ENCODE assay signal across 8 mouse cellular contexts in the genomic region with DNA sequence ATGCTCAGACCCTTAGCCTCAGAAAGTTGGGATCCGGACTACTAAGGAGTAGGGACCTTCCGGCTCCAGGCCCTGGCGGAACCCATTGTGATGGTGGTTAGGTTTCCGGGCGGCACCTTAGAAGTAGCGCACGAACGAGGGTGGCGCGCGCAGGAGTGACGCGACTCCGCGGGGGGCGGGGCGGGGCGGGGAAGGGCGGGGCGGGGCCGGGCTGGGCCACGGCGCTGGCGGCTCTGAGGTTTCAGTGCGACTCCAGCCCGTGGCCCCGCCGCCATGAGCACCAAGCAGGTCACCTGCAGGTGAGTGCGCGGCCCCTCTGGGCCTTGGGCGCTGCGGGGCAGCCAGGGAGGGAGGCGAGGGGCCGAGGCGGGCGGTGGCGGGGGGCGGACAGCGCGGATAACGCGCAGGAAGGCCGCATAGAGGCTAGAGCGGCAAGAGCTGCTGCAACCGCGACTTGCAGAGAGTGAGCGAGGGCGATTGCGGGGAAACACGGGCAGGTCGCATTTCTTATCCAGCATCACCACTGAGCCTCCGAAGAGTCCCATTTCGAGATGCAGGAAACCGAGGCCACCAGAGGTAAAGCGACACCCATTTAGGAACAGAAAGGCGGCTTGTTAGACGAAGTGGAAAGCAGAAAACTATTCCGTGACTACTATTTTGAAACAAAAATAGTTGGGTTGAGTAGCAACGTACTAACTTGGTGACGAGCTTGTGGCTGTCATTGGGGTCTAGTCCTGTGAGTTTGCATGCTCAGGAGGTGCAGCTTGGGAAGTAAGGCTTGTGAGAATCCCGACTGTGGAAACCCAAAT. TPM values are rescaled to one million over a fixed set of nuclear protein-coding genes. Genes with fewer than 3 reads are reported as not detected.
A peak's percentile ranks its signal among the peaks of the same experiment; 100 is the strongest.
DNase-seq lines count a peak whose midpoint lies in the region; ATAC-seq lines count a peak whose summit lies in the region.

A gene (plus strand): TSS at position 188 of the 809 bp plus-strand sequence.

- H3K36me3 ChIP-seq in intestine, embryonic 16.5 days (ENCODE audit: control insufficient read depth, insufficient read depth, low read length): no peaks in the 10 kb centered on the region
- H3K36me3 ChIP-seq in limb, embryonic 10.5 days: 0 out of 2 replicates have a peak, but pooled peaks cover 12% of the 10 kb centered on the region
- H3K36me3 ChIP-seq in midbrain, embryonic 12.5 days: no peaks in the 10 kb centered on the region

- peaks cover 4% of the 10 kb centered on the region; the same call in 1 of the 2 replicates for H3K4me1 ChIP-seq in intestine, embryonic 16.5 days (ENCODE audit: control insufficient read depth, insufficient read depth, low read length)
- peaks cover 15% of the 10 kb centered on the region for H3K4me1 ChIP-seq in limb, embryonic 10.5 days
- peaks cover 8% of the 10 kb centered on the region for H3K4me1 ChIP-seq in midbrain, embryonic 12.5 days

- peak within 1 kb of the TSS; percentile 92 for H3K9ac ChIP-seq in intestine, embryonic 16.5 days (ENCODE audit: low read depth, low read length)
- H3K9ac ChIP-seq in midbrain, embryonic 12.5 days (replicated peaks): peak within 1 kb of the TSS; percentile 72

- peak; percentile 75 to 81 for DNase-seq in left cerebral cortex, adult 18-20 months (ENCODE audit: low spot score in 2 of 2)
- DNase-seq in left cerebral cortex, adult 11 months (ENCODE audit: low spot score): no peak
- peak; percentile 91 for DNase-seq in embryo, embryonic 9.5 days (ENCODE audit: extremely low spot score)
- no peak for DNase-seq in gonadal fat pad, adult 2 months (ENCODE audit: low read depth)
- peak; percentile 94 for DNase-seq in limb, embryonic 10.5 days (ENCODE audit: low spot score)
- peak; percentile 78 for DNase-seq in skeletal muscle tissue, adult 2 months (ENCODE audit: low read depth, low spot score)

- WGBS in intestine, embryonic 16.5 days: under 1% methylated on average over 59 of the region's 61 CpGs
- under 1% methylated on average over 61 of the region's 61 CpGs for WGBS in limb, embryonic 10.5 days
- under 1% methylated on average over 49 of the region's 61 CpGs for WGBS in midbrain, embryonic 12.5 days

- no peaks in the 10 kb centered on the region for H3K27me3 ChIP-seq in intestine, embryonic 16.5 days (replicated peaks; ENCODE audit: control insufficient read depth, insufficient read depth, low read length)
- no peaks in the 10 kb centered on the region for H3K27me3 ChIP-seq in limb, embryonic 10.5 days (ENCODE audit: low read depth, poor library complexity, severe bottlenecking)
- no peaks in the 10 kb centered on the region for H3K27me3 ChIP-seq in midbrain, embryonic 12.5 days

- ATAC-seq in intestine, embryonic 16.5 days: peak; percentile 95
- ATAC-seq in midbrain, embryonic 12.5 days (ENCODE audit: low FRiP score, low read depth): peak; percentile 93

- peak within 1 kb of the TSS; percentile 72 for H3K27ac ChIP-seq in intestine, embryonic 16.5 days (ENCODE audit: low read length)
- peak within 1 kb of the TSS; percentile 92 for H3K27ac ChIP-seq in limb, embryonic 10.5 days
- peak within 1 kb of the TSS; percentile 68 for H3K27ac ChIP-seq in midbrain, embryonic 12.5 days (replicated peaks)

- peak within 1 kb of the TSS; percentile 87 for H3K4me3 ChIP-seq in intestine, embryonic 16.5 days (ENCODE audit: low read length)
- peak within 1 kb of the TSS; percentile 97 for H3K4me3 ChIP-seq in limb, embryonic 10.5 days
- peak within 1 kb of the TSS; percentile 84 for H3K4me3 ChIP-seq in midbrain, embryonic 12.5 days

- H3K4me2 ChIP-seq in intestine, embryonic 16.5 days (ENCODE audit: low read depth, low read length): peak within 1 kb of the TSS; percentile 67
- peak within 1 kb of the TSS; percentile 56 for H3K4me2 ChIP-seq in midbrain, embryonic 12.5 days (replicated peaks)

- no peaks in the 10 kb centered on the region for H3K9me3 ChIP-seq in intestine, embryonic 16.5 days (ENCODE audit: control insufficient read depth, low read length)
- H3K9me3 ChIP-seq in limb, embryonic 10.5 days (replicated peaks): no peaks in the 10 kb centered on the region
- H3K9me3 ChIP-seq in midbrain, embryonic 12.5 days: no peaks in the 10 kb centered on the region

RNA-seq across cellular contexts. Expression of the gene that starts here (rescaled TPM):
- total RNA-seq in left cerebral cortex, adult 18-20 months (2021): 10 to 100 TPM; 35.7 to 38.3 TPM
- polyA plus RNA-seq in gonadal fat pad, adult 2 months (2012; rRNA removed): 86.8 and 111 TPM in 2 replicates
- polyA plus RNA-seq in intestine, embryonic 16.5 days (2015; fragmentation: Nextera tagmentation; extraction: Ambion mirVana): 25.6 and 25.9 TPM in 2 replicates
- polyA plus RNA-seq in limb, embryonic 10.5 days (2016; fragmentation: Nextera tagmentation; extraction: Ambion mirVana): 30.7 and 33.0 TPM in 2 replicates
- 26.9 and 27.2 TPM in 2 replicates for polyA plus RNA-seq in midbrain, embryonic 12.5 days (2016; fragmentation: Nextera tagmentation; extraction: Ambion mirVana)

Comparison
In these comparisons a context has a peak if more than half of its experiments do, and no peak if none do; other contexts are left out.
1. DNase-seq: peak in left cerebral cortex, adult 18-20 months (2 of 2), embryo, embryonic 9.5 days (single experiment), limb, embryonic 10.5 days (single experiment) and skeletal muscle tissue, adult 2 months (single experiment); none in left cerebral cortex, adult 11 months (single experiment) and gonadal fat pad, adult 2 months (single experiment).
2. Peak in every context shown above with its lines, with median percentiles within 50 percentile points of each other: H3K27ac ChIP-seq and H3K4me3 ChIP-seq.